Mouse (Mus musculus) liver, adult 2 months (tissue): ENCODE results near the gene Anxa4. TPM values are rescaled to one million over a fixed set of nuclear protein-coding genes. Genes with fewer than 3 reads are reported as not detected.
A peak's percentile ranks its signal among the peaks of the same experiment; 100 is the strongest.

Experiments used
- DNase-seq: peaks from one replicate; pipeline ENCODE4 v3.0.0-alpha.2; 2011; ENCODE audit warnings: low read depth, low spot score; ENCODE audit errors: extremely low read depth
- H3K27ac ChIP-seq: fragments of 200-500 bp; replicated peaks from 2 replicates; pipeline ENCODE4 v1.5.1; 2012; ENCODE audit warnings: low read depth, mild to moderate bottlenecking, control low read depth, inconsistent platforms, low read length; ENCODE audit not compliant: insufficient read depth
- H3K27me3 ChIP-seq: fragments of 200-500 bp; 2 replicates; pipeline ENCODE4 v1.6.1; 2012; ENCODE audit warnings: mild to moderate bottlenecking, moderate library complexity, low read length, inconsistent platforms; ENCODE audit not compliant: control insufficient read depth, insufficient read depth
- H3K36me3 ChIP-seq: fragments of 200-500 bp; 2 replicates; pipeline ENCODE4 v1.6.1; 2012; ENCODE audit warnings: low read length, inconsistent platforms; ENCODE audit not compliant: control insufficient read depth, insufficient read depth
- H3K4me1 ChIP-seq: fragments of 200-500 bp; 2 replicates; pipeline ENCODE4 v1.6.1; 2011; ENCODE audit warnings: low read length; ENCODE audit not compliant: control insufficient read depth, insufficient read depth
- H3K4me3 ChIP-seq: fragments of 200-500 bp; 2 replicates; pipeline ENCODE4 v1.5.1; 2011; ENCODE audit warnings: low read depth, mild to moderate bottlenecking, control low read depth, low read length, moderate library complexity; ENCODE audit not compliant: insufficient read depth
- H3K79me2 ChIP-seq: fragments of 200-500 bp; 2 replicates; pipeline ENCODE4 v1.6.1; 2012; ENCODE audit warnings: inconsistent platforms, mild to moderate bottlenecking, low read length, moderate library complexity; ENCODE audit not compliant: control insufficient read depth, insufficient read depth
- H3K9ac ChIP-seq: fragments of 200-500 bp; 2 replicates; pipeline ENCODE4 v1.6.1; 2012; ENCODE audit warnings: low read depth, mild to moderate bottlenecking, control low read depth, inconsistent platforms, low read length
- CTCF ChIP-seq: fragments of 200-500 bp; IDR thresholded peaks from 2 replicates; pipeline ENCODE4 v1.5.1; 2011; ENCODE audit warnings: low read depth, low read length, control low read depth
- POLR2A ChIP-seq: fragments of 200-500 bp; IDR thresholded peaks from 2 replicates; pipeline ENCODE4 v1.6.1; 2011; ENCODE audit warnings: low read length, control low read depth; ENCODE audit not compliant: insufficient read depth; ENCODE audit errors: extremely low read depth
- WGBS: fragments of 180-500 bp; shearing (Covaris S2); methylation state at CpG from one replicate; pipeline ENCODE4 v1.1.7; 2018; 5-methylcytosine and 5-hydroxymethylcytosine counted together
- polyA plus RNA-seq: library from polyadenylated mRNA; depleted of rRNA; stranded (reverse); fragments of >200 nt; gene quantifications from 2 replicates; pipeline ENCODE4 v1.2.3, GENCODE M21; 2012
- total RNA-seq: library from RNA; depleted of rRNA; stranded (reverse); fragments of >200 nt; gene quantifications from 2 replicates; pipeline ENCODE4 v1.2.3, GENCODE M21; 2014

Anxa4 gene
- total and polyA plus RNA-seq, 2 experiments, result 31.2 to 57.6 TPM

DNA sequence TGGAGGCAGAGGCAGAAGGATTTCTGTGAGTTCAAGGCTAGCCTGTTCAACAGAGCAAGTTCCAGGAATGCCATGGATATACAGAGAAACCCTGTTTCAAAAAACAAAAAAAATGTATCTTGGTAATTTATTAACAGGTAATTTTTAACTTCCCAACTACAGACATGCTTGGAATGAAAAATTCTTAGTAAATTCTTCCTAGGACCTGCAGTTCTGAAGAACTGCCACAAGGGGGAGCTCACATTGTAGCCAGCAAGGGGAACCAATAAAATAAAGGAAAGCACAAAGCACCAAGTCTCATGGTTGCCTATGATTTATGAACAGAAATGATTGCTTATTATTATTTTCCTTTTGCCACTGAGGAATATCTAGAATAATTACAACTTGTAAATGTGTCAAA, 46.2 kb downstream of the Anxa4 start:
- Histone ChIP-seq H3K4me1 (no peaks in the 10 kb centered on the region), H3K9ac (no peak overlapping the region), H3K79me2 (no peaks in the 10 kb centered on the region), H3K36me3 (peaks cover 12% of the 10 kb centered on the region; the same call in 1 of the 2 replicates), H3K27ac (no peak overlapping the region), H3K4me3 (no peak overlapping the region), H3K27me3 (no peaks in the 10 kb centered on the region)
- peak; percentile 43 for DNase-seq
- TF ChIP-seq CTCF, result peak; percentile 40
- no peak for TF ChIP-seq POLR2A

GRCm38 (mm10) chr6:86740652-86741051, 52.7 kb downstream of the Anxa4 start:
- H3K9ac ChIP-seq, result no peak overlapping the region
- DNase-seq, result no peak
- no peak overlapping the region for H3K27ac ChIP-seq
- H3K79me2 ChIP-seq, result no peaks in the 10 kb centered on the region
- H3K4me1 ChIP-seq, result no peaks in the 10 kb centered on the region
- no peak overlapping the region for H3K4me3 ChIP-seq
- H3K36me3 ChIP-seq, result peaks cover 9% of the 10 kb centered on the region; the same call in 1 of the 2 replicates
- 52% methylated on average over 3 of the region's 3 CpGs for WGBS
- TF ChIP-seq POLR2A, result no peak
- no peak for TF ChIP-seq CTCF
- H3K27me3 ChIP-seq, result no peaks in the 10 kb centered on the region

DNA sequence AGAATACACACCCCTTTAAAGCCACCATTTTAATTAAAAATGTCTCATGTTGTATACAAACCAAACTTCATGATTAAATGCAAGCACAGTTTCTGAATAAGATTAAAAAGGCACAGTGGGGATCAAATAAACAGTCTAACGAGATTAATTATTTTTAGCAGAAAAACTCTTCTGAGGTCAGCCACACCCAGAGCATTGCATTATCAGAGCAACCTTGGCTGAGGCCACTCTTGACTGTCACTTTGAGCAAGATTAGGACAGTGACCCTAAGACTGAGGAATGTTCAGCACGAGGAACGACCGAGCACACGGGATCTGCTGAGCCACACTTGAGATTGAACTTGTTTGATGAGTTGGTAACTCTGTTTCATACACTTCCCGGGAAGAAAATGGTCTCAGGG, 56.6 kb downstream of the Anxa4 start:
- no peak overlapping the region for H3K9ac ChIP-seq
- no peaks in the 10 kb centered on the region for H3K36me3 ChIP-seq
- H3K27ac ChIP-seq, result no peak overlapping the region
- H3K4me1 ChIP-seq, result peaks cover 7% of the 10 kb centered on the region; the same call in 1 of the 2 replicates
- no peak for TF ChIP-seq CTCF
- TF ChIP-seq POLR2A, result no peak
- WGBS, result 70% methylated on average over 6 of the region's 6 CpGs
- H3K4me3 ChIP-seq, result no peak overlapping the region
- peaks cover 6% of the 10 kb centered on the region; the same call in 1 of the 2 replicates for H3K79me2 ChIP-seq
- no peak for DNase-seq
- no peaks in the 10 kb centered on the region for H3K27me3 ChIP-seq

DNA sequence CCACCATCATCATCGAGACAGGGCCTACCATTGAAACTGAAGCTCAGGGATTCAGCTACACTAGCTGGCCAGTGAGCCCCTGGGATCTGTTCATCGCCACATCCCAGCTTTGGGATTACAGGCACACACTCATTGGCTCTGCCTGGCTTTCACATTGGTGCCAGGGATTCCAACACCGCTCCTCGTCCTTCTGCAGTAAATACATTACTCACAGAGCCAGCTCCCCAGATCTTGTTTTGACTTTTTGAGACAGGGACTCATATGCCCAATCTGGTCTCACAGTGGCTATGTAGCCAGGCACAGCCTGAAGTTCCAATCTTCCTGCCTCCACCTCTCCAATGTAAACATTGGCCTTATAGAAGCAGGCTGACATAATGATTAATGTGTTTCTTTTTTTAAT, 57.1 kb downstream of the Anxa4 start:
- 88% methylated on average over 4 of the region's 4 CpGs for WGBS
- DNase-seq, result no peak
- no peak overlapping the region for H3K9ac ChIP-seq
- no peaks in the 10 kb centered on the region for H3K36me3 ChIP-seq
- no peaks in the 10 kb centered on the region for H3K27me3 ChIP-seq
- H3K4me1 ChIP-seq, result peaks cover 7% of the 10 kb centered on the region; the same call in 1 of the 2 replicates
- H3K79me2 ChIP-seq, result peaks cover 6% of the 10 kb centered on the region; the same call in 1 of the 2 replicates
- no peak overlapping the region for H3K27ac ChIP-seq
- TF ChIP-seq CTCF (no peak), POLR2A (no peak)
- H3K4me3 ChIP-seq, result no peak overlapping the region

- peak within 1 kb of the TSS; percentile 75 for H3K9ac ChIP-seq
- no peaks in the 10 kb centered on the region for H3K27me3 ChIP-seq
- H3K4me3 ChIP-seq, result peak within 1 kb of the TSS; percentile 86
- WGBS, result under 1% methylated on average over 58 of the region's 59 CpGs
- no peaks in the 10 kb centered on the region for H3K36me3 ChIP-seq
- TF ChIP-seq POLR2A, result peak; percentile 35; the same call in 1 of the 2 replicates
- no peak for TF ChIP-seq CTCF
- peak; percentile 76 for DNase-seq
- H3K79me2 ChIP-seq, result peaks cover 9% of the 10 kb centered on the region; the same call in 1 of the 2 replicates
- peaks cover 7% of the 10 kb centered on the region; the same call in 1 of the 2 replicates for H3K4me1 ChIP-seq
- H3K27ac ChIP-seq, result peak within 1 kb of the TSS; percentile 12; the same call in 1 of the 2 replicates
These were observed 60.1 kb downstream of the Anxa4 start, which contains the start of gene Gmcl1 for GRCm38 (mm10) chr6:86733183-86733876. Gene Gmcl1 (minus strand): TSS chr6:86733383.
